Mouse (Mus musculus) limb, embryonic 10.5 days (tissue): ENCODE data around the gene Gm11037. TPM values are rescaled to one million over a fixed set of nuclear protein-coding genes. Genes with fewer than 3 reads are reported as not detected.
A peak's percentile ranks its signal among the peaks of the same experiment; 100 is the strongest.

Source experiments
- DNase-seq: peaks from one replicate; pipeline ENCODE4 v3.0.0-alpha.2; 2017; ENCODE audit warnings: low spot score
- H3K27ac ChIP-seq: fragments of 300-500 bp; sonication (generic); 2 replicates; pipeline ENCODE4 v1.5.1; 2016; ENCODE audit warnings: mild to moderate bottlenecking
- H3K27me3 ChIP-seq: fragments of 300-500 bp; sonication (generic); 2 replicates; pipeline ENCODE4 v1.6.1; 2016; ENCODE audit warnings: low read depth, mild to moderate bottlenecking; ENCODE audit not compliant: poor library complexity, severe bottlenecking
- H3K36me3 ChIP-seq: fragments of 300-500 bp; sonication (generic); 2 replicates; pipeline ENCODE4 v1.6.1; 2016; ENCODE audit warnings: mild to moderate bottlenecking, moderate library complexity
- H3K4me1 ChIP-seq: fragments of 300-500 bp; sonication (generic); 2 replicates; pipeline ENCODE4 v1.6.1; 2016
- H3K4me3 ChIP-seq: fragments of 300-500 bp; sonication (generic); 2 replicates; pipeline ENCODE4 v1.5.1; 2016; ENCODE audit warnings: mild to moderate bottlenecking, moderate library complexity
- H3K9me3 ChIP-seq: fragments of 300-500 bp; sonication (generic); replicated peaks from 2 replicates; pipeline ENCODE4 v1.6.1; 2016; ENCODE audit warnings: mild to moderate bottlenecking
- WGBS: fragments of 180-500 bp; shearing (Covaris S2); methylation state at CpG from one replicate; pipeline ENCODE4 v1.1.7; 2016; 5-methylcytosine and 5-hydroxymethylcytosine counted together
- polyA plus RNA-seq: library from polyadenylated mRNA; unstranded; fragments of >200 nt; fragmentation: Nextera tagmentation; extraction: Ambion mirVana; gene quantifications from 2 replicates; pipeline ENCODE4 v1.2.1, GENCODE M21; 2016

Gene Gm11037
- polyA plus RNA-seq, 1 experiment from 2014 or later = not detected

GRCm38 (mm10) chr2:131132111-131132888 lies 997 bp upstream of the Gm11037 start:
- H3K27ac ChIP-seq = no peak overlapping the region

GRCm38 (mm10) chr2:131134381-131134780 lies 1.1 kb downstream of the Gm11037 start:
- DNase-seq = no peak
- 75% methylated on average over 1 of the region's 1 CpGs for WGBS
- no peak overlapping the region for H3K4me3 ChIP-seq
- H3K27me3 ChIP-seq = no peaks in the 10 kb centered on the region
- peak overlapping the region; percentile 75 for H3K27ac ChIP-seq
- peaks cover 69% of the 10 kb centered on the region for H3K36me3 ChIP-seq
- H3K4me1 ChIP-seq = peaks cover 25% of the 10 kb centered on the region
- no peaks in the 10 kb centered on the region for H3K9me3 ChIP-seq

More at GRCm38 (mm10) chr2:131132111-131132888, 997 bp upstream of the Gm11037 start:
- Histone ChIP-seq H3K4me3 (no peak overlapping the region), H3K36me3 (peaks cover 48% of the 10 kb centered on the region), H3K9me3 (no peaks in the 10 kb centered on the region), H3K4me1 (peaks cover 45% of the 10 kb centered on the region), H3K27me3 (no peaks in the 10 kb centered on the region)
- DNase-seq = no peak
- 87% methylated on average over 10 of the region's 10 CpGs for WGBS

DNA sequence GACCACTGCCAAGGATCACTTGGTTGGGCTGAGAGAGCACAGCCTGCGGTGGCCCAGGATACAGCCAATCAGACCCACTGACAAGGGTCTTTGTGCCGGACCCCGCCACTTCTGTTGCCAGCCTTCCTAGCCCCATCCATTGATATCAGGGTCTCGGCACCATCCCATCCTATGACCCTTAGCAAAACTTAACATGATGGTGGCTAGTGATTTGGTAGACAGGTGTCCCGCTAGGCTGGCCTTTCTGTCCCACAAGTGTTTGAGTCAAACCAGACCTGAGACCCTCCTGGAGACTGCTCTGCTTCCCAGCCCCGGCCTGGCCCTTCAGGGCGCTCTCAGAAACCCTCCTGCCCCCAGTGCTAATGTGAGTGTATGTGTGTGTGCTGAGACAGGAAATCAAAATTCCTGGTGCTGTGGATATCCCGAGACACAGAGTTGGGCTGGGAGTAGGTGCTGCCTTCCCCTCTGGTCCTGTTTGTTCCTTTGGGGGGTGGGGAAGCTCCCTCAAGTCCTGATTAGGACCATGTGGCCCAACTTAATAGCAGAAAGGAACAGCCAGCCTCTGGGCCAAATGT lies 1.6 kb downstream of the Gm11037 start:
- 76% methylated on average over 8 of the region's 8 CpGs for WGBS
- H3K9me3 ChIP-seq = no peaks in the 10 kb centered on the region
- DNase-seq = no peak

GRCm38 (mm10) chr2:131135521-131136139 lies 2.3 kb downstream of the Gm11037 start:
- no peaks in the 10 kb centered on the region for H3K27me3 ChIP-seq
- DNase-seq = no peak
- H3K27ac ChIP-seq = peak overlapping the region; percentile 75
- peaks cover 23% of the 10 kb centered on the region for H3K4me1 ChIP-seq
- H3K9me3 ChIP-seq = no peaks in the 10 kb centered on the region
- H3K4me3 ChIP-seq = no peak overlapping the region
- peaks cover 82% of the 10 kb centered on the region for H3K36me3 ChIP-seq
- WGBS = 70% methylated on average over 11 of the region's 11 CpGs

More for the DNA sequence above, 1.6 kb downstream of the Gm11037 start:
- Histone ChIP-seq H3K4me3 (no peak overlapping the region), H3K36me3 (peaks cover 75% of the 10 kb centered on the region), H3K27ac (peak overlapping the region; percentile 75), H3K4me1 (peaks cover 23% of the 10 kb centered on the region), H3K27me3 (no peaks in the 10 kb centered on the region)

GRCm38 (mm10) chr2:131138296-131138695 lies 5.0 kb downstream of the Gm11037 start:
- no peaks in the 10 kb centered on the region for H3K27me3 ChIP-seq
- DNase-seq = no peak
- peaks cover 93% of the 10 kb centered on the region for H3K36me3 ChIP-seq
- WGBS = 87% methylated on average over 4 of the region's 4 CpGs
- no peak overlapping the region for H3K27ac ChIP-seq
- peaks cover 32% of the 10 kb centered on the region for H3K4me1 ChIP-seq
- no peak overlapping the region for H3K4me3 ChIP-seq
- no peaks in the 10 kb centered on the region for H3K9me3 ChIP-seq

DNA sequence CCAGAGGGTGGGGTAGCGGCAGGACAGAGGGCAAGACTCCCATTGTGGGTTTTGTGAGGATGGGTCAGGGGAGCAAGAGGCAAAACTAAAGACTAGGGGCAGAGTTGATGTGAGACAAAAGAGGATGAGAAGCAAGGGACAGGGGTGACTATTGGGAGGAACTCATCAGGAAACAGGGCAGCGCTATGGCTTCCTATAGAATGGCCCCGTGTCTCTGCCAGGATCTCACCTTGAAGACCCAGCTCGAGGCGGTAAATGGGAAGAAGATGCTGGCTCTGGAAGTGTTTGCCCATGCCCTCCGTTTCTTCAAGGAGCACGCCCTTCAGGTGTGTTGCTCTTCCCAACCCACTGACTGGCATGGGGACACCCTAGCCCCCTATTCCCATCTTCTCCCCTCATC lies 5.5 kb downstream of the Gm11037 start:
- H3K27me3 ChIP-seq = no peaks in the 10 kb centered on the region
- H3K9me3 ChIP-seq = no peaks in the 10 kb centered on the region
- no peak overlapping the region for H3K4me3 ChIP-seq
- H3K27ac ChIP-seq = no peak overlapping the region
- DNase-seq = no peak
- H3K4me1 ChIP-seq = peaks cover 32% of the 10 kb centered on the region
- 91% methylated on average over 7 of the region's 7 CpGs for WGBS
- peaks cover 98% of the 10 kb centered on the region for H3K36me3 ChIP-seq

DNA sequence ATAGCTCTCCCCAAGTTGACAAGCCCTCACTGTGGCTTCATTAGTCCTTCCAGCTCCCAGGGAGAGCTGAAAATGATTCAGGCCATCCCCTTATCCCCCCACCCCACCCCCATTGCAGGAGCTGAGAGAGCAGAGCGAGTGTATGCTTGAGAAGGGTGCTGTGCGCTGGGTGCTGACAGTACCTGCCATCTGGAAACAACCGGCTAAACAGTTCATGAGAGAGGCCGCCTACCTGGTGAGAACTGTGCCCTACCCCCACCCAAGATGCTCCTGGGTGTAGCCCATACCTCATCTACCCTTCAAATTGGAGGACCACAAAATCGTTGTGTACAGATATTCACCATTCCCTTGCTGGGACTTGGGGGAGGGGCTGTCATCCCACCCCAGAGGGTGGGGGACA lies 6.0 kb downstream of the Gm11037 start:
- 95% methylated on average over 5 of the region's 5 CpGs for WGBS
- Histone ChIP-seq H3K4me3 (no peak overlapping the region), H3K9me3 (no peaks in the 10 kb centered on the region), H3K36me3 (peaks cover 98% of the 10 kb centered on the region), H3K27ac (no peak overlapping the region), H3K4me1 (peaks cover 29% of the 10 kb centered on the region), H3K27me3 (no peaks in the 10 kb centered on the region)
- no peak for DNase-seq

- Histone ChIP-seq H3K4me1 (peaks cover 27% of the 10 kb centered on the region), H3K9me3 (no peaks in the 10 kb centered on the region), H3K4me3 (no peak overlapping the region), H3K36me3 (peaks cover 98% of the 10 kb centered on the region), H3K27ac (0 out of 2 replicates have a peak overlapping the region, but pooled peaks have one; percentile 11), H3K27me3 (no peaks in the 10 kb centered on the region)
- WGBS = 67% methylated on average over 5 of the region's 5 CpGs
- no peak for DNase-seq
These were observed 6.7 kb downstream of the Gm11037 start for GRCm38 (mm10) chr2:131139886-131140532.

- Histone ChIP-seq H3K36me3 (peaks cover 98% of the 10 kb centered on the region), H3K9me3 (no peaks in the 10 kb centered on the region), H3K27me3 (no peaks in the 10 kb centered on the region), H3K4me1 (peaks cover 24% of the 10 kb centered on the region), H3K27ac (no peak overlapping the region), H3K4me3 (no peak overlapping the region)
- WGBS = 76% methylated on average over 5 of the region's 5 CpGs
- DNase-seq = no peak
These were observed 7.2 kb downstream of the Gm11037 start for GRCm38 (mm10) chr2:131140533-131140905.

DNA sequence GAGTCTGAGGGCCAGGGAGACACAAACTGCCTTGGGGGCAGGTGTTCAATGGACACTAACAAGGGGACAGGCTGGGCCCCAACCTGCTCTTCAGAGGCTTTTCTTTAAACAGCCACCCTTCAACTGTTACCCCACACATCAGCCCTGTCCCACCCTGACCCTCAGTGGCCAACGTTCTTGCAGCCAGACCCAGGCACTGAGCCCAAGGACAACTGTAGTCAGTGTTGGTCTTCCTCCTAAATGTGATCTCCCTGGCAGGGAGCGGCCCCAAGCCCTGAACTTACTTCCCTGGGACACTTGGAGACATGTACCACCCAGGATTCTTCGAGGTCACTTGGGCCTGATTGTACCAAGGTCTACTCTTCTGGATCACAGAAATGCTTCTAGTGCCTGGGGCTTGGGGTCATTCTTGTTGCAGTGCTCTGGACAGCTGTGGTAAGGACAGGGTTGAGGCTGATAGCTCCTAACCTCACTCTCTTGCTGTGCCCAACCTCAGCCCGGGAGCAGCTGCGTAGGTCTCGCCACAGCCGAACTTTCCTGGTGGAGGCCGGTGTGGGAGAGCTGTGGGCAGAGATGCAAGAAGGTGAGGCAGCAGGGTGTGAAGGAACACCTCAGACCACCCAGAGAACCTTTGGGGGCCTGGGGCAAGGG lies 8.2 kb downstream of the Gm11037 start:
- Histone ChIP-seq H3K4me3 (no peak overlapping the region), H3K36me3 (peaks cover 99% of the 10 kb centered on the region), H3K27ac (no peak overlapping the region), H3K4me1 (peaks cover 17% of the 10 kb centered on the region), H3K27me3 (no peaks in the 10 kb centered on the region), H3K9me3 (no peaks in the 10 kb centered on the region)
- WGBS = 91% methylated on average over 8 of the region's 8 CpGs
- no peak for DNase-seq

DNA sequence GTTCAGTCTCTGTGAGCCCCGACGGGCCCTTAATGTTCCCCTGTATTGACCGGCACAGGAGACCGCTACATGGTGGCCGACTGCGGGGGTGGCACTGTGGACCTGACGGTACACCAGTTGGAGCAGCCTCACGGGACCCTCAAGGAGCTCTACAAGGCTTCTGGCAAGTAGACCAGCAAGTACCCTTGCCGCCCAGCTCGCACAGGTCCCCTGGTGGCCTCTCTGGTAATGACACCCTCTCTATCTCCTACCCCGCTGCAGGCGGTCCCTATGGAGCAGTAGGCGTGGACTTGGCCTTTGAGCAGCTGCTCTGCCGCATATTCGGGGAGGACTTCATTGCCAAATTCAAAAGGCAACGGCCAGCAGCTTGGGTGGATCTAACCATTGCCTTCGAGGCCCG lies 9.3 kb downstream of the Gm11037 start:
- WGBS = 25% methylated on average over 18 of the region's 18 CpGs
- 0 out of 2 replicates have a peak overlapping the region, but pooled peaks have one; percentile 11 for H3K27ac ChIP-seq

GRCm38 (mm10) chr2:131143007-131143780 lies 9.9 kb downstream of the Gm11037 start:
- peaks cover 17% of the 10 kb centered on the region for H3K4me1 ChIP-seq
- no peaks in the 10 kb centered on the region for H3K27me3 ChIP-seq
- H3K9me3 ChIP-seq = no peaks in the 10 kb centered on the region
- H3K27ac ChIP-seq = 0 out of 2 replicates have a peak overlapping the region, but pooled peaks have one; percentile 11
- H3K4me3 ChIP-seq = no peak overlapping the region
- H3K36me3 ChIP-seq = peaks cover 99% of the 10 kb centered on the region
- WGBS = 59% methylated on average over 22 of the region's 22 CpGs
- no peak for DNase-seq

More for the DNA sequence above, 9.3 kb downstream of the Gm11037 start:
- Histone ChIP-seq H3K27me3 (no peaks in the 10 kb centered on the region), H3K4me3 (no peak overlapping the region), H3K9me3 (no peaks in the 10 kb centered on the region), H3K36me3 (peaks cover 99% of the 10 kb centered on the region), H3K4me1 (peaks cover 17% of the 10 kb centered on the region)
- peak; percentile 84 for DNase-seq
